Mouse (Mus musculus): ENCODE data around the gene Igsf11. TPM values are rescaled to one million over a fixed set of nuclear protein-coding genes. Genes with fewer than 3 reads are reported as not detected.

Gene Igsf11
- polyA plus RNA-seq, 1 experiment from 2014 or later, result 0.63 TPM

DNA sequence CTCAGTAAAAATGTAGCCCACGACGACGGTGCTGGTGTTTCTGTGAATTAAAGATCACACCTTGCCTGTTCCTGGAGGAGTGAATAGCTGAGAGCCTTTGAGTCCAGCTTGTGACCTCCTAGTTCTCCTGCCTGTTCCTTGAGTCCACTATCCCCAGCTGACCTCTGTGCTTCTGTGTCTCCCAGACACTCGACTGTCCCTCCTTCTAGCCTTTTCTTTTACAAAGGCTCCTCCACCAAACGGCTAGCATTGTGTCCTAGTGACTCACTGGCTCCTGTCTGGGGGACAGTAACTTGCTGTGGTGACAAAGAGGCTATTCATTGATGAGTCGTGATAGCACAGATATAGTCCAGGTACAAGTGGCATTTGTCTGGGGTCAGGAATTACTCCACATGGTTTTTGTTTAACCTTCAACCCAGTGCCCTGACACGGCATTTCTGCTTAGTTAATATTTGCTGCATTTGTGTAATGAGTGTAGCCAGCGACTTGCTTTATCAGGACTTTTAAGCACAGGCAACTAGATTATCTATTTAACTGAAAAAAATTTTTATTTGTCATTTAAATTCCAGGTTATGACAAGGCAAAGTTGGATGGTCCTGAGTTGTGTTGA is 6.5 kb downstream of the Igsf11 start:
- ATAC-seq (ENCODE audit: low FRiP score, low TSS enrichment) (no peak), DNase-seq (ENCODE audit: low spot score) (no peak)
- Histone ChIP-seq H3K27me3 (ENCODE audit: control insufficient read depth, insufficient read depth, low read length) (no peaks in the 10 kb centered on the region), H3K36me3 (ENCODE audit: control insufficient read depth, insufficient read depth, low read length) (no peaks in the 10 kb centered on the region), H3K27ac (replicated peaks) (no peak overlapping the region), H3K9me3 (ENCODE audit: control insufficient read depth, low read length) (no peaks in the 10 kb centered on the region), H3K4me2 (replicated peaks; ENCODE audit: low read depth) (no peak overlapping the region), H3K4me1 (replicated peaks; ENCODE audit: control insufficient read depth, insufficient read depth) (no peaks in the 10 kb centered on the region), H3K4me3 (ENCODE audit: low read depth, low read length) (no peak overlapping the region), H3K9ac (ENCODE audit: low read length) (no peak overlapping the region)
- no peak for TF ChIP-seq EP300 (optimal IDR thresholded peaks at IDR 0.05)
- TF ChIP-seq CTCF (IDR thresholded peaks at IDR 0.05; ENCODE audit: low read depth), result no peak
- WGBS, result 35% methylated on average over 8 of the region's 8 CpGs

DNA sequence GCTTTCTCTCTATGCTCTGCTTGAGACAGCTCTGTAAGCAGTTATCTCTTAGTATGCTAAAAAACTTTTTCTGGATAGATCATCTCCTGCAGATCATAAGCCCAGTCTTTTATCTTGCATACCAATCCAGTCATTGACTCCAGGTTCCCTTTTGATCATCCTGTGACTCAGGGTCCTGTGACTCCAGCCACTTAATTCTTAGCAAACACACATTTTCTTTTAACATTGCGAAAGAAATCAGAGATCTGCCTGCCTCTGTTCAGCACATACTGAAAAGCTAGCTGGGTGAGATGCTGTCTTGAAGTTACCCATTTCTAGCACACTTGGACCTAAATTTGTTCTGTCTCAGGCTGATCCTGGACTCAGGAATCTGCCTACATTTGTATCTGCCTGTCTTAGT is 7.6 kb downstream of the Igsf11 start:
- ATAC-seq (ENCODE audit: low FRiP score, low TSS enrichment), result no peak

DNA sequence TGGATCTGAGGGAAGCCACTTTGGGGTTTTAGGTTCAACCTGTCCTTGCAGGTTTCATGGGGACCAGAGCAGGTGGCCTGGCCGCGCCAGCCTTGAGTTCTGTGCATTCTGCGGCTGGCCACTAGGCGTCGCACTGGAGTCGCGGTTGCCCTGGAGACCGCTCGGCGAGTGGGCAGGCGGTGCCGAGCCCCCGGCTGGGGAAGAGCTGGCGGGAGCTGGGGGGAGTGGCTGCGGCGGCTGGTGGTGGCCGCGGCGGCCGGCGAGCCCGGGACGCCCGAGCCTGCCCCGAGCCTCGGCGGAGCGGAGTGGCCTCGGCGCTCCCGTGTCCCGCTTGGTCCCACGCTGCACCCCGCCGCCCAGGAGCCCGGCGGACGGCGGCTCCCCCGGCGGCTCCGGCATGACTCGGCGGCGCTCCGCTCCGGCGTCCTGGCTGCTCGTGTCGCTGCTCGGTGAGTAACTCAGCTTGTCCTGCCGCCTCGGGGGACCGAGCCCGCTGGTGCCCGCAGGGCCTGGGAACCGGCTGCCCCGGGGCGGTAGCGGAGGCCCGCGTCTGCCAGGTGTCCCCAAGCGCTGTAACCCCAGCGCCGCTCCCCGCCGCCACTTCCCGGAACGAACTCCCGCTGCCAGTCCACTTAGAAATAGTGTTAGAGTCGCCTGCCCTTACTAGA is 9.8 kb downstream of the Igsf11 start:
- H3K4me3 ChIP-seq (ENCODE audit: low read depth, low read length), result peak overlapping the region; percentile 59
- WGBS, result 1% methylated on average over 41 of the region's 71 CpGs
- H3K27ac ChIP-seq (replicated peaks), result 0 out of 2 replicates have a peak overlapping the region, but pooled peaks have one; percentile 30
- H3K9me3 ChIP-seq (ENCODE audit: control insufficient read depth, low read length), result no peaks in the 10 kb centered on the region
- H3K4me2 ChIP-seq (replicated peaks; ENCODE audit: low read depth), result peak overlapping the region; percentile 94
- H3K4me1 ChIP-seq (replicated peaks; ENCODE audit: control insufficient read depth, insufficient read depth), result no peaks in the 10 kb centered on the region
- no peaks in the 10 kb centered on the region for H3K36me3 ChIP-seq (ENCODE audit: control insufficient read depth, insufficient read depth, low read length)
- 0 out of 2 replicates have a peak, but pooled peaks cover 2% of the 10 kb centered on the region for H3K27me3 ChIP-seq (ENCODE audit: control insufficient read depth, insufficient read depth, low read length)
- ATAC-seq (ENCODE audit: low FRiP score, low TSS enrichment) (peak; percentile 99), DNase-seq (ENCODE audit: low spot score) (peak; percentile 94)
- peak overlapping the region; percentile 64 for H3K9ac ChIP-seq (ENCODE audit: low read length)
- no peak for TF ChIP-seq EP300 (optimal IDR thresholded peaks at IDR 0.05)
- TF ChIP-seq CTCF (IDR thresholded peaks at IDR 0.05; ENCODE audit: low read depth), result peak; percentile 94

More for the DNA sequence above, 7.6 kb downstream of the Igsf11 start:
- no peak for DNase-seq (ENCODE audit: low spot score)
- WGBS, result 61% methylated on average over 1 of the region's 1 CpGs
- H3K9me3 ChIP-seq (ENCODE audit: control insufficient read depth, low read length), result no peaks in the 10 kb centered on the region
- no peak for TF ChIP-seq CTCF (IDR thresholded peaks at IDR 0.05; ENCODE audit: low read depth)
- no peak for TF ChIP-seq EP300 (optimal IDR thresholded peaks at IDR 0.05)
- no peak overlapping the region for H3K4me2 ChIP-seq (replicated peaks; ENCODE audit: low read depth)
- no peak overlapping the region for H3K4me3 ChIP-seq (ENCODE audit: low read depth, low read length)
- no peaks in the 10 kb centered on the region for H3K36me3 ChIP-seq (ENCODE audit: control insufficient read depth, insufficient read depth, low read length)
- H3K4me1 ChIP-seq (replicated peaks; ENCODE audit: control insufficient read depth, insufficient read depth), result no peaks in the 10 kb centered on the region
- no peak overlapping the region for H3K9ac ChIP-seq (ENCODE audit: low read length)
- no peak overlapping the region for H3K27ac ChIP-seq (replicated peaks)
- no peaks in the 10 kb centered on the region for H3K27me3 ChIP-seq (ENCODE audit: control insufficient read depth, insufficient read depth, low read length)

DNA sequence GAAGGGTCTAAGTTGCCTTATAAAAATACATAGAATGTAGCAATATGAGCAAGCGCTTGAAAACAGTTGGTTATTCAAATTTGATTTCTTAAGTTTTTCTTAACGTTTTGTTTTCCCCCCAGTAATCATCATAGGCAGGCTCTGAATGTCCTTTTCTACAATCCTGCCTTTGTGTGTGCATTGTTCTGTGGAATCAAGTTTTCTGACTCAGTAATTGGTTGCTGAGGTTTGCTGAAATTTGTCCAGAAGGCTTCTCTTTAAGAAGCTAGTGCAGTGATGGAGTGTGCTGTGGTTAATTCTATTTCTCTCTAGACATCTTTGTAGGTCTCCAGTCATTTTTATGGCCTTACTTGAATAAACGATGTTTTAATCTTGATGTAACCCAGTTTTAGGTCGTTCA is 10.5 kb downstream of the Igsf11 start:
- no peak overlapping the region for H3K4me2 ChIP-seq (replicated peaks; ENCODE audit: low read depth)
- H3K9ac ChIP-seq (ENCODE audit: low read length), result no peak overlapping the region
- no peak overlapping the region for H3K27ac ChIP-seq (replicated peaks)
- H3K36me3 ChIP-seq (ENCODE audit: control insufficient read depth, insufficient read depth, low read length), result no peaks in the 10 kb centered on the region
- 45% methylated on average over 4 of the region's 4 CpGs for WGBS
- DNase-seq (ENCODE audit: low spot score) (no peak), ATAC-seq (ENCODE audit: low FRiP score, low TSS enrichment) (no peak)
- no peaks in the 10 kb centered on the region for H3K9me3 ChIP-seq (ENCODE audit: control insufficient read depth, low read length)
- 0 out of 2 replicates have a peak, but pooled peaks cover 2% of the 10 kb centered on the region for H3K27me3 ChIP-seq (ENCODE audit: control insufficient read depth, insufficient read depth, low read length)
- TF ChIP-seq CTCF (IDR thresholded peaks at IDR 0.05; ENCODE audit: low read depth) (no peak), EP300 (optimal IDR thresholded peaks at IDR 0.05) (no peak)
- H3K4me3 ChIP-seq (ENCODE audit: low read depth, low read length), result no peak overlapping the region
- H3K4me1 ChIP-seq (replicated peaks; ENCODE audit: control insufficient read depth, insufficient read depth), result no peaks in the 10 kb centered on the region

DNA sequence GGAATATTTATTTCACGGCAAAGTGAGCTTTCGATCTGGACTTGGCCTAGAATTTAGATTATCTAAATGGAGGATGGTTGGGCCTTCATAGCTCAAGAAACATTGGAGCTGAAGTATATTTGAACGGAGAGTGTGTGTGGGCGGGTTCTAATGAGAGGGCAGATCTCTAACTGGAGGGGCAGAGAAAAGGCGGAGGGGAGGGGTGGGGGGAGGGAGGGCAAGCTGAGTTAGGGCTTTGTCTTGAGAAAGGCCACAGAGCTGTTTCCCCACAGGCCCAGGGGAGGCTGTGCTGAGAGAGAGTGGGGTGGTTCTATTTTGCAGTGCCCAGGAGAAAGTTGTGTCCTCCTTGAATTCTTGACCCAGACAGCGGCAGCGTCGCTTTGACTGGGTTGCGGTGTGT is 11.7 kb downstream of the Igsf11 start:
- TF ChIP-seq CTCF (IDR thresholded peaks at IDR 0.05; ENCODE audit: low read depth) (no peak), EP300 (optimal IDR thresholded peaks at IDR 0.05) (no peak)
- Histone ChIP-seq H3K36me3 (ENCODE audit: control insufficient read depth, insufficient read depth, low read length) (no peaks in the 10 kb centered on the region), H3K9me3 (ENCODE audit: control insufficient read depth, low read length) (no peaks in the 10 kb centered on the region), H3K4me1 (replicated peaks; ENCODE audit: control insufficient read depth, insufficient read depth) (no peaks in the 10 kb centered on the region), H3K4me3 (ENCODE audit: low read depth, low read length) (no peak overlapping the region), H3K9ac (ENCODE audit: low read length) (no peak overlapping the region), H3K27me3 (ENCODE audit: control insufficient read depth, insufficient read depth, low read length) (0 out of 2 replicates have a peak, but pooled peaks cover 2% of the 10 kb centered on the region), H3K4me2 (replicated peaks; ENCODE audit: low read depth) (no peak overlapping the region), H3K27ac (replicated peaks) (no peak overlapping the region)
- WGBS, result 82% methylated on average over 9 of the region's 9 CpGs
- DNase-seq (ENCODE audit: low spot score) (no peak), ATAC-seq (ENCODE audit: low FRiP score, low TSS enrichment) (no peak)

DNA sequence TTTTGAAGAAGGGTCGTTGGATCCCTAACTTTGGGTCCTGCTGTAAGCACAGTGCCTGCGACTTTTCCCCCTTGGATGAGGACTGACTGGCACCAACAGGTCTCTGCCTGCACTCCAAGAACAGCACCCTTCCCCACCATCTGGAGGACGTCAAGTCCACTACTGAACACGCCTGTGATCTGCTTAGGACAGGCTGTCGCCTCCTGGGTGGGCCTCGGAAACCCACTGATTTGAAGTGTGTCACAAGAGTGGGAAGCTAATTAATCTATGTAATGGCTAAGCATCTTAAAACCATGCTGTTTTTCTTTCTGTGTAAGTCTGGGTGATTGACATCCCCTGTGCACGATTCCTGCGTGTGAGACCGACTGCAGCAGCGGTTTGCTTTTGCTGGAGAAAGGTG is 13.4 kb downstream of the Igsf11 start:
- Histone ChIP-seq H3K9me3 (ENCODE audit: control insufficient read depth, low read length) (no peaks in the 10 kb centered on the region), H3K4me3 (ENCODE audit: low read depth, low read length) (no peak overlapping the region), H3K27me3 (ENCODE audit: control insufficient read depth, insufficient read depth, low read length) (0 out of 2 replicates have a peak, but pooled peaks cover 2% of the 10 kb centered on the region), H3K4me2 (replicated peaks; ENCODE audit: low read depth) (no peak overlapping the region), H3K27ac (replicated peaks) (no peak overlapping the region), H3K36me3 (ENCODE audit: control insufficient read depth, insufficient read depth, low read length) (no peaks in the 10 kb centered on the region), H3K9ac (ENCODE audit: low read length) (no peak overlapping the region), H3K4me1 (replicated peaks; ENCODE audit: control insufficient read depth, insufficient read depth) (no peaks in the 10 kb centered on the region)
- WGBS, result 59% methylated on average over 10 of the region's 10 CpGs
- ATAC-seq (ENCODE audit: low FRiP score, low TSS enrichment) (no peak), DNase-seq (ENCODE audit: low spot score) (no peak)
- TF ChIP-seq CTCF (IDR thresholded peaks at IDR 0.05; ENCODE audit: low read depth) (no peak), EP300 (optimal IDR thresholded peaks at IDR 0.05) (no peak)
